Mouse (Mus musculus) hindbrain, embryonic 14.5 days (tissue): ENCODE measurements at regions not wholly inside any gene's neighbourhood (a gene's known extent, or its start where the extent isn't known, plus 50 kb on each side); places are given as distances from the start of the nearest gene placed in this dataset.

Experiments used
- ATAC-seq: fragments of 200-750 bp; cut with Nextera tagmentation; 2 replicates; pipeline ENCODE4 v1.8.0; 2017; ENCODE audit warnings: moderate number of reproducible peaks, mild to moderate bottlenecking, moderate TSS enrichment, moderate library complexity; ENCODE audit not compliant: low FRiP score
- DNase-seq: peaks from one replicate; pipeline ENCODE4 v3.0.0-alpha.2; 2015; ENCODE audit warnings: low spot score
- H3K27ac ChIP-seq: fragments of 300-500 bp; sonication (generic); 2 replicates; pipeline ENCODE4 v1.5.1; 2014; ENCODE audit warnings: mild to moderate bottlenecking, moderate library complexity
- H3K27me3 ChIP-seq: fragments of 300-500 bp; sonication (generic); 2 replicates; pipeline ENCODE4 v1.6.1; 2014; ENCODE audit warnings: mild to moderate bottlenecking, low read length, mixed read lengths; ENCODE audit not compliant: control insufficient read depth, insufficient read depth
- H3K36me3 ChIP-seq: fragments of 300-500 bp; sonication (generic); replicated peaks from 2 replicates; pipeline ENCODE4 v1.6.1; 2014; ENCODE audit not compliant: control insufficient read depth, insufficient read depth
- H3K4me1 ChIP-seq: fragments of 300-500 bp; sonication (generic); replicated peaks from 2 replicates; pipeline ENCODE4 v1.6.1; 2014; ENCODE audit warnings: antibody characterized with exemption, low read length, mixed read lengths; ENCODE audit not compliant: control insufficient read depth, insufficient read depth
- H3K4me2 ChIP-seq: fragments of 300-500 bp; sonication (generic); replicated peaks from 2 replicates; pipeline ENCODE4 v1.6.1; 2014; ENCODE audit warnings: mild to moderate bottlenecking, moderate library complexity
- H3K4me3 ChIP-seq: fragments of 300-500 bp; sonication (generic); replicated peaks from 2 replicates; pipeline ENCODE4 v1.5.1; 2014; ENCODE audit warnings: mild to moderate bottlenecking, low read length
- H3K9ac ChIP-seq: fragments of 300-500 bp; sonication (generic); 2 replicates; pipeline ENCODE4 v1.6.1; 2014
- H3K9me3 ChIP-seq: fragments of 300-500 bp; sonication (generic); 2 replicates; pipeline ENCODE4 v1.6.1; 2016; ENCODE audit warnings: low read length; ENCODE audit not compliant: control insufficient read depth
- WGBS: fragments of 180-500 bp; shearing (Covaris S2); extraction: QIAGEN DNeasy Blood & Tissue Kit; methylation state at CpG from one replicate; pipeline ENCODE4 v1.1.7; 2014; 5-methylcytosine and 5-hydroxymethylcytosine counted together

- H3K27me3 ChIP-seq: no peaks in the 10 kb centered on the region
- DNase-seq (peak; percentile 28), ATAC-seq (no peak)
- no peak overlapping the region for H3K4me2 ChIP-seq
- no peak overlapping the region for H3K27ac ChIP-seq
- no peaks in the 10 kb centered on the region for H3K4me1 ChIP-seq
- H3K9ac ChIP-seq: no peak overlapping the region
- no peak overlapping the region for H3K4me3 ChIP-seq
- no peaks in the 10 kb centered on the region for H3K36me3 ChIP-seq
- H3K9me3 ChIP-seq: no peaks in the 10 kb centered on the region
These were observed 215.6 kb upstream of the Lrfn5 start for GRCm38 (mm10) chr12:61307396-61307795.

- 92% methylated on average over 1 of the region's 1 CpGs for WGBS
- no peak for ATAC-seq
- Histone ChIP-seq H3K9ac (no peak overlapping the region), H3K27ac (no peak overlapping the region), H3K27me3 (no peaks in the 10 kb centered on the region), H3K4me1 (no peaks in the 10 kb centered on the region), H3K4me3 (no peak overlapping the region), H3K9me3 (no peaks in the 10 kb centered on the region), H3K4me2 (no peak overlapping the region), H3K36me3 (no peaks in the 10 kb centered on the region)
- DNase-seq: no peak
These were observed 200.8 kb upstream of the Lrfn5 start for GRCm38 (mm10) chr12:61322114-61322513.

- ATAC-seq (no peak), DNase-seq (no peak)
- no peaks in the 10 kb centered on the region for H3K9me3 ChIP-seq
- no peaks in the 10 kb centered on the region for H3K36me3 ChIP-seq
- H3K27me3 ChIP-seq: no peaks in the 10 kb centered on the region
- H3K4me3 ChIP-seq: no peak overlapping the region
- 67% methylated on average over 3 of the region's 3 CpGs for WGBS
- no peaks in the 10 kb centered on the region for H3K4me1 ChIP-seq
- H3K27ac ChIP-seq: no peak overlapping the region
- no peak overlapping the region for H3K4me2 ChIP-seq
- H3K9ac ChIP-seq: no peak overlapping the region
These were observed 190.8 kb upstream of the Lrfn5 start for GRCm38 (mm10) chr12:61332164-61332563.
